Mouse (Mus musculus) neural tube, embryonic 14.5 days (tissue): ENCODE measurements around the gene Rbm4. TPM values are rescaled to one million over a fixed set of nuclear protein-coding genes. Genes with fewer than 3 reads are reported as not detected.
"Not testable (repeated sequence)": the region's sequence is repeated elsewhere in the genome, so short reads cannot be mapped to it uniquely, and the experiment has no call there.

Source experiments
- ATAC-seq: fragments of 200-750 bp; cut with Nextera tagmentation; 2 replicates; pipeline ENCODE4 v1.8.0; 2017; ENCODE audit warnings: low read depth, mild to moderate bottlenecking, moderate TSS enrichment, moderate library complexity
- H3K27ac ChIP-seq: fragments of 300-500 bp; sonication (generic); 2 replicates; pipeline ENCODE4 v1.5.1; 2014; ENCODE audit warnings: low read depth, mild to moderate bottlenecking, control low read depth, low read length, moderate library complexity, mixed read lengths
- H3K27me3 ChIP-seq: fragments of 300-500 bp; sonication (generic); 2 replicates; pipeline ENCODE4 v1.6.1; 2014; ENCODE audit warnings: low read length; ENCODE audit not compliant: control insufficient read depth, insufficient read depth
- H3K36me3 ChIP-seq: fragments of 300-500 bp; sonication (generic); 2 replicates; pipeline ENCODE4 v1.6.1; 2014; ENCODE audit warnings: low read length, mixed read lengths; ENCODE audit not compliant: control insufficient read depth, insufficient read depth
- H3K4me1 ChIP-seq: fragments of 300-500 bp; sonication (generic); 2 replicates; pipeline ENCODE4 v1.6.1; 2014; ENCODE audit warnings: low read length; ENCODE audit not compliant: control insufficient read depth, insufficient read depth
- H3K4me2 ChIP-seq: fragments of 300-500 bp; sonication (generic); 2 replicates; pipeline ENCODE4 v1.6.1; 2014; ENCODE audit warnings: mild to moderate bottlenecking, low read depth, low read length, control low read depth
- H3K4me3 ChIP-seq: fragments of 300-500 bp; sonication (generic); 2 replicates; pipeline ENCODE4 v1.5.1; 2014; ENCODE audit warnings: low read depth, low read length, control low read depth, mixed read lengths
- H3K9ac ChIP-seq: fragments of 300-500 bp; sonication (generic); replicated peaks from 2 replicates; pipeline ENCODE4 v1.6.1; 2014; ENCODE audit warnings: low read depth, mild to moderate bottlenecking, control low read depth, low read length, mixed read lengths
- H3K9me3 ChIP-seq: fragments of 300-500 bp; sonication (generic); 2 replicates; pipeline ENCODE4 v1.6.1; 2016; ENCODE audit warnings: low read length; ENCODE audit not compliant: control insufficient read depth
- WGBS: fragments of 180-500 bp; shearing (Covaris S2); extraction: QIAGEN DNeasy Blood & Tissue Kit; methylation state at CpG from one replicate; pipeline ENCODE4 v1.1.7; 2014; 5-methylcytosine and 5-hydroxymethylcytosine counted together
- polyA plus RNA-seq: library from polyadenylated mRNA; unstranded; fragments of >200 nt; fragmentation: Nextera tagmentation; extraction: Ambion mirVana; gene quantifications from 2 replicates; pipeline ENCODE4 v1.2.1, GENCODE M21; 2014

Gene Rbm4
- polyA plus RNA-seq, 1 experiment from 2014 or later: 81.1 TPM

- H3K36me3 ChIP-seq: peaks cover 42% of the 10 kb centered on the region
- H3K27me3 ChIP-seq: no peaks in the 10 kb centered on the region
- no peak overlapping the region for H3K4me2 ChIP-seq
- no peak for ATAC-seq
- H3K4me3 ChIP-seq: no peak overlapping the region
- H3K4me1 ChIP-seq: peaks cover 16% of the 10 kb centered on the region
- no peaks in the 10 kb centered on the region for H3K9me3 ChIP-seq
- WGBS: 94% methylated on average over 2 of the region's 2 CpGs
- H3K9ac ChIP-seq: no peak overlapping the region
- no peak overlapping the region for H3K27ac ChIP-seq
Measured at GRCm38 (mm10) chr19:4782891-4783290, 10.8 kb downstream of the Rbm4 start.

- ATAC-seq: no peak
- H3K4me1 ChIP-seq: no peaks in the 10 kb centered on the region
- H3K9ac ChIP-seq: no peak overlapping the region
- H3K4me2 ChIP-seq: no peak overlapping the region
- peaks cover 27% of the 10 kb centered on the region for H3K36me3 ChIP-seq
- H3K9me3 ChIP-seq: no peaks in the 10 kb centered on the region
- H3K27ac ChIP-seq: no peak overlapping the region
- WGBS: 88% methylated on average over 3 of the region's 3 CpGs
- H3K27me3 ChIP-seq: no peaks in the 10 kb centered on the region
- H3K4me3 ChIP-seq: no peak overlapping the region
Measured at GRCm38 (mm10) chr19:4772785-4773184, 20.9 kb downstream of the Rbm4 start.

- Histone ChIP-seq H3K27ac (no peak overlapping the region), H3K9ac (no peak overlapping the region), H3K36me3 (peaks cover 37% of the 10 kb centered on the region), H3K4me1 (peaks cover 8% of the 10 kb centered on the region), H3K9me3 (no peaks in the 10 kb centered on the region), H3K4me2 (no peak overlapping the region), H3K4me3 (no peak overlapping the region), H3K27me3 (no peaks in the 10 kb centered on the region)
- WGBS: 86% methylated on average over 12 of the region's 12 CpGs
- no peak for ATAC-seq
Measured at GRCm38 (mm10) chr19:4767507-4768148, 26.1 kb downstream of the Rbm4 start.

- peaks cover 44% of the 10 kb centered on the region for H3K36me3 ChIP-seq
- no peaks in the 10 kb centered on the region for H3K9me3 ChIP-seq
- no peaks in the 10 kb centered on the region for H3K27me3 ChIP-seq
- H3K9ac ChIP-seq: no peak overlapping the region
- 64% methylated on average over 1 of the region's 1 CpGs for WGBS
- no peak overlapping the region for H3K4me2 ChIP-seq
- peaks cover 35% of the 10 kb centered on the region for H3K4me1 ChIP-seq
- ATAC-seq: no peak
- no peak overlapping the region for H3K27ac ChIP-seq
- no peak overlapping the region for H3K4me3 ChIP-seq
Measured at GRCm38 (mm10) chr19:4762876-4763275, 30.8 kb downstream of the Rbm4 start.

- 95% methylated on average over 8 of the region's 8 CpGs for WGBS
Measured at GRCm38 (mm10) chr19:4760544-4760943, 33.2 kb downstream of the Rbm4 start.

GRCm38 (mm10) chr19:4756921-4757320 lies 36.8 kb downstream of the Rbm4 start:
- ATAC-seq: no peak

More at GRCm38 (mm10) chr19:4760544-4760943, 33.2 kb downstream of the Rbm4 start:
- Histone ChIP-seq H3K36me3 (peaks cover 38% of the 10 kb centered on the region), H3K4me1 (peaks cover 40% of the 10 kb centered on the region)
- H3K4me2 ChIP-seq, H3K9me3 ChIP-seq, H3K9ac ChIP-seq, H3K4me3 ChIP-seq, H3K27ac ChIP-seq, H3K27me3 ChIP-seq, ATAC-seq: not testable (repeated sequence)

GRCm38 (mm10) chr19:4756193-4756911 lies 37.3 kb downstream of the Rbm4 start, which contains the start of gene Rbm4b:
Gene Rbm4b (plus strand): TSS chr19:4756497.
- Histone ChIP-seq H3K9me3 (no peaks in the 10 kb centered on the region), H3K27me3 (no peaks in the 10 kb centered on the region), H3K36me3 (peaks cover 23% of the 10 kb centered on the region), H3K9ac (peak within 1 kb of the TSS; percentile 86), H3K4me1 (peaks cover 29% of the 10 kb centered on the region), H3K27ac (peak within 1 kb of the TSS; percentile 97), H3K4me2 (peak within 1 kb of the TSS; percentile 76), H3K4me3 (peak within 1 kb of the TSS; percentile 75)
- ATAC-seq: peak; percentile 94
- 1% methylated on average over 62 of the region's 65 CpGs for whole genome bisulfite sequencing

More at GRCm38 (mm10) chr19:4756921-4757320, 36.8 kb downstream of the Rbm4 start:
- 1% methylated on average over 9 of the region's 9 CpGs for WGBS
- Histone ChIP-seq H3K4me1 (peaks cover 29% of the 10 kb centered on the region), H3K4me3 (peak overlapping the region; percentile 75), H3K27me3 (no peaks in the 10 kb centered on the region), H3K27ac (peak overlapping the region; percentile 97), H3K4me2 (peak overlapping the region; percentile 69), H3K9ac (peak overlapping the region; percentile 86), H3K9me3 (no peaks in the 10 kb centered on the region), H3K36me3 (peaks cover 23% of the 10 kb centered on the region)

- WGBS: under 1% methylated on average over 10 of the region's 10 CpGs
- Histone ChIP-seq H3K4me3 (peak overlapping the region; percentile 75), H3K4me1 (peaks cover 24% of the 10 kb centered on the region), H3K27ac (peak overlapping the region; percentile 97), H3K9ac (peak overlapping the region; percentile 64), H3K9me3 (no peaks in the 10 kb centered on the region), H3K36me3 (peaks cover 22% of the 10 kb centered on the region), H3K27me3 (no peaks in the 10 kb centered on the region), H3K4me2 (peak overlapping the region; percentile 76)
- peak; percentile 81 for ATAC-seq
Measured at GRCm38 (mm10) chr19:4755565-4756192, 38.0 kb downstream of the Rbm4 start.

- 82% methylated on average over 6 of the region's 6 CpGs for WGBS
- no peak for ATAC-seq
- Histone ChIP-seq H3K27ac (no peak overlapping the region), H3K36me3 (peaks cover 76% of the 10 kb centered on the region), H3K4me2 (no peak overlapping the region), H3K9me3 (no peaks in the 10 kb centered on the region), H3K27me3 (no peaks in the 10 kb centered on the region), H3K4me3 (no peak overlapping the region), H3K9ac (no peak overlapping the region), H3K4me1 (no peaks in the 10 kb centered on the region)
Measured at GRCm38 (mm10) chr19:4749975-4750374, 43.7 kb downstream of the Rbm4 start.
